Mouse (Mus musculus) liver, embryonic 15.5 days (tissue): Measurements from ENCODE around the gene Tbx10. TPM values are rescaled to one million over a fixed set of nuclear protein-coding genes. Genes with fewer than 3 reads are reported as not detected.

ENCODE experiments used
- ATAC-seq: fragments of 200-750 bp; cut with Nextera tagmentation; 2 replicates; pipeline ENCODE4 v1.8.0; 2017; ENCODE audit warnings: moderate number of reproducible peaks, mild to moderate bottlenecking, moderate library complexity; ENCODE audit not compliant: insufficient read depth
- H3K27ac ChIP-seq: fragments of 300-500 bp; sonication (generic); replicated peaks from 2 replicates; pipeline ENCODE4 v1.5.1; 2015; ENCODE audit warnings: mild to moderate bottlenecking, inconsistent platforms
- H3K27me3 ChIP-seq: fragments of 300-500 bp; sonication (generic); 2 replicates; pipeline ENCODE4 v1.6.1; 2015; ENCODE audit warnings: mild to moderate bottlenecking, inconsistent platforms
- H3K36me3 ChIP-seq: fragments of 300-500 bp; sonication (generic); replicated peaks from 2 replicates; pipeline ENCODE4 v1.6.1; 2015; ENCODE audit warnings: moderate library complexity, mild to moderate bottlenecking, inconsistent platforms
- H3K4me1 ChIP-seq: fragments of 300-500 bp; sonication (generic); replicated peaks from 2 replicates; pipeline ENCODE4 v1.6.1; 2015; ENCODE audit warnings: inconsistent platforms
- H3K4me2 ChIP-seq: fragments of 300-500 bp; sonication (generic); 2 replicates; pipeline ENCODE4 v1.6.1; 2015; ENCODE audit warnings: moderate library complexity, mild to moderate bottlenecking, inconsistent platforms
- H3K4me3 ChIP-seq: fragments of 300-500 bp; sonication (generic); replicated peaks from 2 replicates; pipeline ENCODE4 v1.5.1; 2015; ENCODE audit warnings: mild to moderate bottlenecking, inconsistent platforms
- H3K9ac ChIP-seq: fragments of 300-500 bp; sonication (generic); 2 replicates; pipeline ENCODE4 v1.6.1; 2015; ENCODE audit warnings: moderate library complexity, mild to moderate bottlenecking, inconsistent platforms
- H3K9me3 ChIP-seq: fragments of 300-500 bp; sonication (generic); replicated peaks from 2 replicates; pipeline ENCODE4 v1.6.1; 2016; ENCODE audit warnings: inconsistent platforms
- WGBS: fragments of 180-500 bp; shearing (Covaris S2); methylation state at CpG from one replicate; pipeline ENCODE4 v1.1.7; 2015; ENCODE audit warnings: mixed read lengths; ENCODE audit not compliant: insufficient replicate concordance; 5-methylcytosine and 5-hydroxymethylcytosine counted together
- polyA plus RNA-seq: library from polyadenylated mRNA; unstranded; fragments of >200 nt; fragmentation: Nextera tagmentation; extraction: Ambion mirVana; gene quantifications from 2 replicates; pipeline ENCODE4 v1.2.1, GENCODE M21; 2015

Tbx10 gene
- polyA plus RNA-seq, 1 experiment from 2014 or later = 0.33 TPM

GRCm38 (mm10) chr19:3994932-3995331 is 2.4 kb downstream of the Tbx10 start:
- no peaks in the 10 kb centered on the region for H3K9me3 ChIP-seq
- no peak overlapping the region for H3K4me2 ChIP-seq
- H3K27me3 ChIP-seq = 0 out of 2 replicates have a peak, but pooled peaks cover 9% of the 10 kb centered on the region
- peaks cover 15% of the 10 kb centered on the region for H3K4me1 ChIP-seq
- ATAC-seq = no peak
- no peaks in the 10 kb centered on the region for H3K36me3 ChIP-seq
- H3K27ac ChIP-seq = no peak overlapping the region
- H3K9ac ChIP-seq = no peak overlapping the region
- 59% methylated on average over 6 of the region's 6 CpGs for WGBS
- H3K4me3 ChIP-seq = no peak overlapping the region

GRCm38 (mm10) chr19:3995505-3995904 is 3.0 kb downstream of the Tbx10 start:
- ATAC-seq = no peak
- H3K4me3 ChIP-seq = no peak overlapping the region

GRCm38 (mm10) chr19:3996106-3996505 is 3.6 kb downstream of the Tbx10 start:
- H3K27me3 ChIP-seq = 0 out of 2 replicates have a peak, but pooled peaks cover 9% of the 10 kb centered on the region
- no peak overlapping the region for H3K4me3 ChIP-seq
- no peak for ATAC-seq
- H3K27ac ChIP-seq = no peak overlapping the region
- WGBS = 55% methylated on average over 7 of the region's 7 CpGs
- H3K4me2 ChIP-seq = no peak overlapping the region
- H3K9me3 ChIP-seq = no peaks in the 10 kb centered on the region
- H3K9ac ChIP-seq = no peak overlapping the region
- no peaks in the 10 kb centered on the region for H3K36me3 ChIP-seq
- peaks cover 22% of the 10 kb centered on the region for H3K4me1 ChIP-seq

More at GRCm38 (mm10) chr19:3995505-3995904, 3.0 kb downstream of the Tbx10 start:
- H3K36me3 ChIP-seq = no peaks in the 10 kb centered on the region
- H3K4me2 ChIP-seq = no peak overlapping the region
- no peaks in the 10 kb centered on the region for H3K9me3 ChIP-seq
- 76% methylated on average over 3 of the region's 3 CpGs for WGBS
- H3K27ac ChIP-seq = no peak overlapping the region
- H3K4me1 ChIP-seq = peaks cover 16% of the 10 kb centered on the region
- 0 out of 2 replicates have a peak, but pooled peaks cover 9% of the 10 kb centered on the region for H3K27me3 ChIP-seq
- H3K9ac ChIP-seq = no peak overlapping the region

GRCm38 (mm10) chr19:3996747-3997146 is 4.2 kb downstream of the Tbx10 start:
- Histone ChIP-seq H3K9me3 (no peaks in the 10 kb centered on the region), H3K27me3 (0 out of 2 replicates have a peak, but pooled peaks cover 9% of the 10 kb centered on the region), H3K9ac (no peak overlapping the region), H3K4me2 (no peak overlapping the region), H3K4me1 (peaks cover 28% of the 10 kb centered on the region), H3K36me3 (no peaks in the 10 kb centered on the region), H3K4me3 (no peak overlapping the region), H3K27ac (no peak overlapping the region)
- 62% methylated on average over 8 of the region's 8 CpGs for WGBS
- no peak for ATAC-seq

- ATAC-seq = no peak
- Histone ChIP-seq H3K36me3 (no peaks in the 10 kb centered on the region), H3K4me2 (no peak overlapping the region), H3K27ac (no peak overlapping the region), H3K27me3 (0 out of 2 replicates have a peak, but pooled peaks cover 5% of the 10 kb centered on the region), H3K4me3 (no peak overlapping the region), H3K9ac (no peak overlapping the region), H3K4me1 (peaks cover 33% of the 10 kb centered on the region), H3K9me3 (no peaks in the 10 kb centered on the region)
- 58% methylated on average over 8 of the region's 8 CpGs for WGBS
Observed at GRCm38 (mm10) chr19:3997231-3997630, 4.7 kb downstream of the Tbx10 start.

GRCm38 (mm10) chr19:3998335-3998734 is 5.8 kb downstream of the Tbx10 start:
- peaks cover 30% of the 10 kb centered on the region for H3K4me1 ChIP-seq
- H3K9me3 ChIP-seq = no peaks in the 10 kb centered on the region
- no peak overlapping the region for H3K27ac ChIP-seq
- no peak for ATAC-seq
- H3K27me3 ChIP-seq = no peaks in the 10 kb centered on the region
- H3K4me3 ChIP-seq = no peak overlapping the region
- no peak overlapping the region for H3K9ac ChIP-seq
- no peaks in the 10 kb centered on the region for H3K36me3 ChIP-seq
- 67% methylated on average over 8 of the region's 8 CpGs for WGBS
- H3K4me2 ChIP-seq = no peak overlapping the region

- Histone ChIP-seq H3K4me3 (0 out of 2 replicates have a peak overlapping the region, but pooled peaks have one; percentile 92), H3K36me3 (no peaks in the 10 kb centered on the region), H3K9ac (no peak overlapping the region), H3K27me3 (no peaks in the 10 kb centered on the region), H3K9me3 (no peaks in the 10 kb centered on the region), H3K4me1 (peaks cover 30% of the 10 kb centered on the region), H3K27ac (peak overlapping the region; percentile 99; the same call in 1 of the 2 replicates), H3K4me2 (peak overlapping the region; percentile 99)
- no peak for ATAC-seq
- WGBS = 58% methylated on average over 9 of the region's 9 CpGs
Observed at GRCm38 (mm10) chr19:3999121-3999730, 6.7 kb downstream of the Tbx10 start.

GRCm38 (mm10) chr19:4000119-4000900 is 7.8 kb downstream of the Tbx10 start, which contains the start of the genes Nudt8 and Gm49405:
Nudt8 (plus strand) TSS chr19:4000580.
Gm49405 (plus strand) TSS chr19:4000626.
- peak within 1 kb of the TSS; percentile 99 for H3K4me2 ChIP-seq
- peak within 1 kb of the TSS; percentile 99 for H3K27ac ChIP-seq
- H3K36me3 ChIP-seq = no peaks in the 10 kb centered on the region
- peak within 1 kb of the TSS; percentile 92 for H3K4me3 ChIP-seq
- ATAC-seq = peak; percentile 87
- peaks cover 30% of the 10 kb centered on the region for H3K4me1 ChIP-seq
- peak within 1 kb of the TSS; percentile 89 for H3K9ac ChIP-seq
- no peaks in the 10 kb centered on the region for H3K9me3 ChIP-seq
- no peaks in the 10 kb centered on the region for H3K27me3 ChIP-seq
- under 1% methylated on average over 64 of the region's 64 CpGs for WGBS

GRCm38 (mm10) chr19:4000949-4001525 is 8.5 kb downstream of the Tbx10 start:
- H3K36me3 ChIP-seq = peaks cover 5% of the 10 kb centered on the region
- peak overlapping the region; percentile 99 for H3K4me2 ChIP-seq
- peak overlapping the region; percentile 92 for H3K4me3 ChIP-seq
- H3K9me3 ChIP-seq = no peaks in the 10 kb centered on the region
- peak; percentile 4; the same call in 1 of the 2 replicates for ATAC-seq
- peak overlapping the region; percentile 99 for H3K27ac ChIP-seq
- peaks cover 30% of the 10 kb centered on the region for H3K4me1 ChIP-seq
- H3K27me3 ChIP-seq = no peaks in the 10 kb centered on the region
- peak overlapping the region; percentile 89 for H3K9ac ChIP-seq
- WGBS = 27% methylated on average over 17 of the region's 17 CpGs

GRCm38 (mm10) chr19:4001752-4002151 is 9.2 kb downstream of the Tbx10 start:
- Histone ChIP-seq H3K4me2 (0 out of 2 replicates have a peak overlapping the region, but pooled peaks have one; percentile 99), H3K9ac (no peak overlapping the region), H3K4me1 (peaks cover 30% of the 10 kb centered on the region), H3K4me3 (0 out of 2 replicates have a peak overlapping the region, but pooled peaks have one; percentile 1), H3K27me3 (no peaks in the 10 kb centered on the region), H3K36me3 (peaks cover 12% of the 10 kb centered on the region), H3K9me3 (no peaks in the 10 kb centered on the region), H3K27ac (no peak overlapping the region)
- 85% methylated on average over 5 of the region's 5 CpGs for whole genome bisulfite sequencing
- no peak for ATAC-seq

GRCm38 (mm10) chr19:4003112-4003511 is 10.6 kb downstream of the Tbx10 start, which contains the start of gene Doc2g:
Doc2g (plus strand) TSS chr19:4003313.
- Histone ChIP-seq H3K4me3 (no peak within 1 kb of the TSS), H3K27me3 (no peaks in the 10 kb centered on the region), H3K9ac (no peak within 1 kb of the TSS), H3K4me1 (peaks cover 30% of the 10 kb centered on the region), H3K36me3 (peaks cover 25% of the 10 kb centered on the region), H3K4me2 (no peak within 1 kb of the TSS), H3K27ac (no peak within 1 kb of the TSS), H3K9me3 (no peaks in the 10 kb centered on the region)
- WGBS = 60% methylated on average over 1 of the region's 1 CpGs
- no peak for ATAC-seq
